Mouse (Mus musculus): ENCODE results near the gene Tmem151a. TPM values are rescaled to one million over a fixed set of nuclear protein-coding genes. Genes with fewer than 3 reads are reported as not detected.

Gene Tmem151a
- polyA plus RNA-seq, 1 experiment = 10.1 TPM

- no peaks in the 10 kb centered on the region for H3K27me3 ChIP-seq (ENCODE audit: control insufficient read depth, insufficient read depth, insufficient read length)
- no peaks in the 10 kb centered on the region for H3K36me3 ChIP-seq (ENCODE audit: control insufficient read depth, insufficient read depth)
- peak overlapping the region; percentile 89 for H3K4me3 ChIP-seq
- peak overlapping the region; percentile 63 for H3ac ChIP-seq (ENCODE audit: control insufficient read depth, insufficient read length)
- peak in 1 of 3 experiments; percentile 47 for TF ChIP-seq MYOD1 (IDR thresholded peaks at IDR 0.05; ENCODE audit: control insufficient read depth in 1 of 3, insufficient read length in 2 of 3, low read depth in 2 of 3)
- TF ChIP-seq MYOG (IDR thresholded peaks at IDR 0.05; ENCODE audit: control insufficient read depth in 1 of 3, insufficient read depth in 1 of 3, insufficient read length in 2 of 3, low read depth in 2 of 3) = peak in 1 of 3 experiments; percentile 31
- TF ChIP-seq TCF3 (IDR thresholded peaks at IDR 0.05; ENCODE audit: insufficient read length, low read depth) = no peak
- peaks cover 32% of the 10 kb centered on the region for H3K79me2 ChIP-seq (ENCODE audit: control insufficient read depth, insufficient read depth)
- peak overlapping the region; percentile 83 for H3K4me2 ChIP-seq (ENCODE audit: low read depth)
Observed at GRCm38 (mm10) chr19:5039301-5040114, 45.8 kb downstream of the Tmem151a start.

DNA sequence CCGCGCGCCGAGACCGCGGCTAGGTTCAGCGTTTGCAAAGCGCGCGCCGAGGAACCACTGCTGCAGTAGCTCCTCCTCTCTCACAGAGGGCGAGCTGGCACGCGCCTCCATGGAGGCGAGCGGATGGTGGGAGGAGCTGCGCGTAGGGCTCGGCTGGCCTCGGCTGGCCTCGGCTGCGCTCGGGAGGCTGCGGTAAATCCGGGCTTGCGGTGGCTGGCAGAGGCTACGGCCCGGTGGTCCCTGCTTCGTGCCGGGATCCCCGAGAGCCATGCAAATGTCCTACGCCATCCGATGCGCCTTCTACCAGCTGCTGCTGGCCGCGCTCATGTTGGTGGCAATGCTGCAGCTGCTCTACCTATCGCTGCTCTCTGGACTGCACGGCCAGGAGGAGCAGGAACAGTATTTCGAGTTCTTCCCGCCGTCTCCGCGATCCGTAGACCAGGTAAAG lies 46.6 kb downstream of the Tmem151a start, which contains the start of the genes B4gat1 and AC124502.3:
B4gat1 (plus strand) TSS at position 118 of the 448 bp plus-strand sequence.
AC124502.3 (plus strand) TSS at position 183 of the 448 bp plus-strand sequence.
- TF ChIP-seq MYOG (IDR thresholded peaks at IDR 0.05; ENCODE audit: control insufficient read depth in 1 of 3, insufficient read depth in 1 of 3, insufficient read length in 2 of 3, low read depth in 2 of 3) = peak in 2 of 3 experiments; percentile 42 to 58
- no peak for TF ChIP-seq CEBPB (IDR thresholded peaks at IDR 0.05; ENCODE audit: insufficient read depth, poor library complexity, severe bottlenecking)
- peak; percentile 28 for TF ChIP-seq SRF (IDR thresholded peaks at IDR 0.05; ENCODE audit: control insufficient read depth, insufficient read length, low read depth)
- peak; percentile 90 for TF ChIP-seq POLR2A (IDR thresholded peaks at IDR 0.05; ENCODE audit: insufficient read length, low read depth)
- TF ChIP-seq E2F4 (IDR thresholded peaks at IDR 0.05; ENCODE audit: insufficient read depth) = no peak
- peak; percentile 84 for TF ChIP-seq POLR2AphosphoS2 (IDR thresholded peaks at IDR 0.05; ENCODE audit: insufficient read length, low read depth)
- TF ChIP-seq TCF3 (IDR thresholded peaks at IDR 0.05; ENCODE audit: insufficient read length, low read depth) = no peak
- TF ChIP-seq MYOD1 (IDR thresholded peaks at IDR 0.05; ENCODE audit: control insufficient read depth in 1 of 3, insufficient read length in 2 of 3, low read depth in 2 of 3) = peak in 1 of 3 experiments; percentile 11
- TF ChIP-seq REST (IDR thresholded peaks at IDR 0.05; ENCODE audit: insufficient read depth, insufficient read length) = no peak
- TF ChIP-seq USF1 (IDR thresholded peaks at IDR 0.05; ENCODE audit: low read depth) = no peak
- no peak for TF ChIP-seq MAX (IDR thresholded peaks at IDR 0.05; ENCODE audit: low read depth)
- TF ChIP-seq TCF12 (IDR thresholded peaks at IDR 0.05; ENCODE audit: insufficient read depth, poor library complexity, severe bottlenecking) = no peak
- H3K27me3 ChIP-seq (ENCODE audit: control insufficient read depth, insufficient read depth, insufficient read length) = no peaks in the 10 kb centered on the region
- peak within 1 kb of the TSS; percentile 89 for H3K4me3 ChIP-seq
- peak within 1 kb of the TSS; percentile 83 for H3K4me2 ChIP-seq (ENCODE audit: low read depth)
- H3K79me2 ChIP-seq (ENCODE audit: control insufficient read depth, insufficient read depth) = peaks cover 32% of the 10 kb centered on the region
- H3ac ChIP-seq (ENCODE audit: control insufficient read depth, insufficient read length) = peak within 1 kb of the TSS; percentile 63
- no peaks in the 10 kb centered on the region for H3K36me3 ChIP-seq (ENCODE audit: control insufficient read depth, insufficient read depth)

GRCm38 (mm10) chr19:5037678-5038571 lies 47.4 kb downstream of the Tmem151a start:
- Histone ChIP-seq H3K27me3 (ENCODE audit: control insufficient read depth, insufficient read depth, insufficient read length) (no peaks in the 10 kb centered on the region), H3ac (ENCODE audit: control insufficient read depth, insufficient read length) (peak overlapping the region; percentile 63), H3K36me3 (ENCODE audit: control insufficient read depth, insufficient read depth) (no peaks in the 10 kb centered on the region), H3K79me2 (ENCODE audit: control insufficient read depth, insufficient read depth) (peaks cover 27% of the 10 kb centered on the region), H3K4me2 (ENCODE audit: low read depth) (peak overlapping the region; percentile 77), H3K4me3 (peak overlapping the region; percentile 89)
- TF ChIP-seq MYOD1 (IDR thresholded peaks at IDR 0.05; ENCODE audit: control insufficient read depth in 1 of 3, insufficient read length in 2 of 3, low read depth in 2 of 3) = peak in 1 of 3 experiments; percentile 2
- TF ChIP-seq CEBPB (IDR thresholded peaks at IDR 0.05; ENCODE audit: insufficient read depth, poor library complexity, severe bottlenecking) = 0 out of 2 replicates have a peak, but pooled peaks have one; percentile 46
- no peak for TF ChIP-seq USF1 (IDR thresholded peaks at IDR 0.05; ENCODE audit: low read depth)

DNA sequence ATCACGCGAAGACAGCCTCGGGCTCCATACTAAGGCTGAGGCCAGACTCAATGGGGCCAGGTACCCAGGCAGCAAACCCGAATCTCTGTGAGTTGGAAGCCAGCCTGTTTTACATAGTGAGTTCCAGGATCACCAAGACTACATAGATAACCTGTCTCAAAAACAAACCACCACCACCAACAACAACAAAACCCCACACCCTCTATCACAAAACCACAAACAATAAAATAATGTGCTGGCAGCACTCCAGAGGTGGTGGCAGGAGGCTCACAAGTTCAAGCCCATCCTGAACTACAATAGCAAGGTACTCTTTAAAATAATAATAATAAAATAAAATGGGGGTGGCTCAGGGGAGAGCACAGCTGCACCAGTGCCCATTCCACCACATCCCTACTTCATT lies 48.8 kb downstream of the Tmem151a start:
- TF ChIP-seq CEBPB (IDR thresholded peaks at IDR 0.05; ENCODE audit: insufficient read depth, poor library complexity, severe bottlenecking) (no peak), USF1 (IDR thresholded peaks at IDR 0.05; ENCODE audit: low read depth) (no peak), MYOG (IDR thresholded peaks at IDR 0.05; ENCODE audit: control insufficient read depth in 1 of 3, insufficient read depth in 1 of 3, insufficient read length in 2 of 3, low read depth in 2 of 3) (no peak), MAX (IDR thresholded peaks at IDR 0.05; ENCODE audit: low read depth) (no peak), POLR2A (IDR thresholded peaks at IDR 0.05; ENCODE audit: insufficient read length, low read depth) (no peak), SRF (IDR thresholded peaks at IDR 0.05; ENCODE audit: control insufficient read depth, insufficient read length, low read depth) (no peak), REST (IDR thresholded peaks at IDR 0.05; ENCODE audit: insufficient read depth, insufficient read length) (no peak), TCF3 (IDR thresholded peaks at IDR 0.05; ENCODE audit: insufficient read length, low read depth) (no peak), TCF12 (IDR thresholded peaks at IDR 0.05; ENCODE audit: insufficient read depth, poor library complexity, severe bottlenecking) (no peak), MYOD1 (IDR thresholded peaks at IDR 0.05; ENCODE audit: control insufficient read depth in 1 of 3, insufficient read length in 2 of 3, low read depth in 2 of 3) (no peak), E2F4 (IDR thresholded peaks at IDR 0.05; ENCODE audit: insufficient read depth) (no peak)
- Histone ChIP-seq H3K79me2 (ENCODE audit: control insufficient read depth, insufficient read depth) (peaks cover 13% of the 10 kb centered on the region), H3K4me3 (no peak overlapping the region), H3K4me2 (ENCODE audit: low read depth) (no peak overlapping the region), H3ac (ENCODE audit: control insufficient read depth, insufficient read length) (no peak overlapping the region), H3K36me3 (ENCODE audit: control insufficient read depth, insufficient read depth) (peaks cover 5% of the 10 kb centered on the region), H3K27me3 (ENCODE audit: control insufficient read depth, insufficient read depth, insufficient read length) (no peaks in the 10 kb centered on the region)
